Mouse (Mus musculus) gastrocnemius, adult 18-20 months (tissue): ENCODE results near the gene Lancl1. TPM values are rescaled to one million over a fixed set of nuclear protein-coding genes. Genes with fewer than 3 reads are reported as not detected.

Source experiments
- DNase-seq: peaks from one replicate; pipeline ENCODE4 v3.0.0; 2021; ENCODE audit warnings: low spot score
- long read RNA-seq, 2 experiments: library from polyadenylated mRNA; stranded (forward); transcript quantifications; one replicate each; pipeline ENCODE4 v2.0.0; 2021
- total RNA-seq, 2 experiments: library from RNA; stranded (reverse); gene quantifications; 2 replicates each; pipeline ENCODE4 v1.2.3; 2021

Lancl1 gene
- 10 to 100 TPM; 34.3 to 37.5 TPM for total RNA-seq
- long read RNA-seq, experiment 1, full-length matches to known transcripts, result 25 of 35 reads
- long read RNA-seq, experiment 1, partial matches to known transcripts, result 2 of 35 reads
- long read RNA-seq, experiment 1, other reads (novel, unspliced or antisense), result 8 of 35 reads
- long read RNA-seq, experiment 2, full-length matches to known transcripts, result 22 of 30 reads
- long read RNA-seq, experiment 2, partial matches to known transcripts, result 4 of 30 reads
- long read RNA-seq, experiment 2, other reads (novel, unspliced or antisense), result 4 of 30 reads

DNA sequence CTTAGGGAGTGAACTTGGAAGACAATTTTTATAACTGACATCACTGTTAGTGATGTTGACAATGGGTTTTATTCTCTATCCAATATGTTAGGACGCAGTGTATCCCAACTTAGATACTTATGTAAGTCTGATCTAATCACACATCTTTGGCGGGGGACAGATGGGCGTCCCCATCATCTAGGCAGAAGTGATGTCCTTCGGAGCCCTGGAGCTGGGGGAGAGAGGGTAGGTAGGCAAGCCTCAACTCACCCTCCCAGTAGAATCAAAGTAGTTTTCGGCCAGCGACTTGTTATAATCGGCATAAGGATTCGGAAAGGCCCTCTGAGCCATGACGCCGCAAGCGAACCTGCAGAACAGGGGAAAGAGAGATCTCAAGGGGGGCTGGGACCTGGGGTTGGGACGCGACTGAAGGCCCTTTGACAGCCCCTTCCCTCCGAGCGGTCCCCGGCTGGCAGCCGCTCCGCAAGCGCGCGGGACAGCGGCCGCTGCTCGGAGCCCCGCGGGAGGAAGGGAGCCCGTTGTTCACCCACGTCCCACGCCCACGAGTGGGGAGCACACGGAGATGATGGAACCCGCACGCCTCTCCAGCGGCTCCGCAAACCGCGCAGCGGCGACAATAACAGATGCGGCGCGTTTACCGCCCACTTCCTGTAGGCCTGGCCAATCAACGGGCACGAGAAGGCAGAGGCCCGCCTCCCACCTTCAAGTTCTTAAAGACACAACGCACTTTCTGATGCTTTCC, at the start of gene Lancl1:
Lancl1 (minus strand) TSS at position 627 of the 742 bp plus-strand sequence.
- DNase-seq, result peak; percentile 91

GRCm38 (mm10) chr1:67079146-67079545, 40.5 kb upstream of the Lancl1 start:
- DNase-seq, result no peak

- no peak for DNase-seq
Observed at GRCm38 (mm10) chr1:67078666-67079065, 40.0 kb upstream of the Lancl1 start.

DNA sequence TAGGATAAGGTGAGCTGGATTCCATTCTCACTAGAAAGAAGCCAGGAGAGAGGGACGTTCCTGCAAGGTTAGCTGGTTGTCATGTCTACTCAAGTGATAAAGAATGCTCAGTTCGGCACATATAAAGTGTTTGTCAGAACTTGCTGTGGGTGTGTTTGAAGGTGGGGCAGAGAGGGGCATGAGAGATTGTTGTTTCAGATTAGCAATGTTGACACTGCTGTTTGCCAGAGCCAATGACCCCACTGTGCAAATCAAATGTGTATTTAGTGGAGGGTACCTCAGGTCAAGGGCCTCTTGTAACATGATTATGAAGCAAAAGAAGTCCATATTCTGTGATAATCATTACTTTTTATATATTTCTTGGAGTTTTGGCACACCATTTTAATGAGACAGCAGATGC, 39.1 kb upstream of the Lancl1 start:
- DNase-seq, result no peak

DNA sequence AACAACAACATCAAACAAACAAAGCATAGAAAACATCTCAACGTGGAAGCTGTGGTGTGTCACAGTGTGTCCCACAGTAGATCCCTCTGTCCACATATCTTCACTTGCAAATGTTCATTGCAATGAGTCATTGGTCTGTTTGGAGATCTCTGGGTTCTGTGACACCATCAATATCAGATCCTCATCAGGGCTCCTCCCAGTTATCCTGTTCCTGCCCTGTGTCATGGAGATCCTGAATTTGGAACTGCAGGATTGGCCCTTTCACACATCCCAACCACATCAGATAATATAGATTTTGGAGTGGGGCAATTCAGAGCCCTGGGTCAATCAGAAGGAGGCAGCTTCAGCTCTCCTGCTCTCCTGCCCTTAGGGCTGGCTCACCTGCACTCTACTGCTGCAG, 28.9 kb upstream of the Lancl1 start:
- no peak for DNase-seq

- DNase-seq, result no peak
Observed at GRCm38 (mm10) chr1:67065347-67066270, 26.9 kb upstream of the Lancl1 start.

- DNase-seq, result peak; percentile 43
Observed at GRCm38 (mm10) chr1:67061456-67062085, 22.9 kb upstream of the Lancl1 start.

DNA sequence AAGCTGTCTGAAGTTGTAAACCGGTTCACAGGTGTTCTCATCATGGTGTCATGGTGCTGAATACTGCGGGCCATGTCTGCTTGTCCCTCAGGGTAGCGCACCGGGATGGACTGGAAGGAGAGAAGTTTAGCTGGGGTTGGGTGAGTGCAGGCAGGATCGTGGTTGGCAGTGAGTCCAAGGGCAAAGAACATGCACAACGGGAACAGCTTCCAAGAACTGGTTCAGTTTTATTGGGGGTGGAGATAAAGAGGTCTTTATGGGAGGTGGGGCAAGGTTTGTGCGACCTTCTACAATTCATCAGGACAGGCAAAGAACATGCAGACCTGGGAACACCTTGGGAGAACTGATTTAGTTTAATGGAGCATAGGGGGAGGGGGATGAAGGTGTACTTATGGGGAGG, 17.1 kb upstream of the Lancl1 start:
- no peak for DNase-seq

DNA sequence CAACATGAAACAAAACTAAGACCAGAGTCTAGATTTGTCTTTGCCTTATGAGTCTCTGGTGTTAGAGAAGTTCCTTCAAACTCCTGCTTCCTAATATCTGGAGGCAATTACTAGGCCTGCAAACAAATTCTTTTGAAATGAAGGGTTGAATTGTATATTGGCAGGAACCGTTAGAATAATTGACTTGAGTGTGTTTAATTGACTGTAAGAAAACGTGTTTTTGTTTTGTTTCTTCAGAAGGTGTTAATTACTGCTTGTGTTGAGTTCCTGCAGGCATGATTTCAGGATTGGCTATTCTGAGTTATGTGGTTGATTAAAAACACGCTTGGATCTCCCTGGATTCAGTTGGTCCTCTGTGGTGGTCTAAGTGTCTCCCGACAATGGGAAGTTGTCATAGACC, 14.0 kb upstream of the Lancl1 start:
- no peak for DNase-seq

DNA sequence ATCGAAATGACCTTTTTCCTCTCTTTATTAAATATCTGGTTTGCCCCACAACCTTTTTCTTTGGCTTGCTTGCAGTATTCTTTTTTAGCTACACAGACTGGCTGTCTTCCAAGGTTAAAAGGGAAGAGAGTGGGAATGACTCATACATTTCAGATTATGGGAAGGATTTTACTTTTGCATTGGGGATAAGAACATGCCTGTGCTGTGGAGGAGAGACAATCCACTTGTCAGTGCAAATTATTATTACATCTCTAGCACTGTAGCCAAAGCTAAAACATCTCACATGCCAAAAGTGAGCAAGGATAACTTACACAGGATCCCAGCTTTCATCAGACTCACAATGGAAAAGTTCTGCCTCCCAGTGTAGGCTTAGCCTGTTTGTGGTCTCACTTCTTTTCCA, 10.9 kb upstream of the Lancl1 start:
- DNase-seq, result no peak

GRCm38 (mm10) chr1:67048696-67049095, 10.0 kb upstream of the Lancl1 start:
- no peak for DNase-seq

GRCm38 (mm10) chr1:67045100-67045499, 6.4 kb upstream of the Lancl1 start:
- no peak for DNase-seq

DNA sequence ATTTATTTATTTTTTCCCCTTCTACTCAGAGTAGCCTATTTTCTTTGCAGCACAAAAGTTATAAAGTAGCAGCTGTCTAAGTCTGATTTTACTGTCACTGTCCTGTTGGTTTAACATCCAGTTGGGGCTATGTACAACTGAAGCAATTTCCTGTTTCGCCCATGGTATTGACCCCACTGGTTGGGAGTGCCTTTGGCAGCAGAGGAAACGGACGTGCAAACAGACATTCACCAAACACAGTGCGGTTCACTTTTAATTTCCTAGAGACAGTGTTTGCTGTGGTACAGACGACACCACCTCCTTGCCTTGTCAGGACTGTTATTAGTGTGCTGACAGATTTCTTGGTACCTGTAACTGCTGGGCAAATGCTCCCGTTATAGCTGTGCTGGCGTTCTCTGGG, 3.9 kb upstream of the Lancl1 start:
- DNase-seq, result no peak

GRCm38 (mm10) chr1:67039083-67039482, 411 bp upstream of the Lancl1 start:
- DNase-seq, result no peak

- no peak for DNase-seq
Observed at GRCm38 (mm10) chr1:67037198-67037597, 1.5 kb downstream of the Lancl1 start.

- no peak for DNase-seq
Observed at GRCm38 (mm10) chr1:67033278-67033677, 5.4 kb downstream of the Lancl1 start.

DNA sequence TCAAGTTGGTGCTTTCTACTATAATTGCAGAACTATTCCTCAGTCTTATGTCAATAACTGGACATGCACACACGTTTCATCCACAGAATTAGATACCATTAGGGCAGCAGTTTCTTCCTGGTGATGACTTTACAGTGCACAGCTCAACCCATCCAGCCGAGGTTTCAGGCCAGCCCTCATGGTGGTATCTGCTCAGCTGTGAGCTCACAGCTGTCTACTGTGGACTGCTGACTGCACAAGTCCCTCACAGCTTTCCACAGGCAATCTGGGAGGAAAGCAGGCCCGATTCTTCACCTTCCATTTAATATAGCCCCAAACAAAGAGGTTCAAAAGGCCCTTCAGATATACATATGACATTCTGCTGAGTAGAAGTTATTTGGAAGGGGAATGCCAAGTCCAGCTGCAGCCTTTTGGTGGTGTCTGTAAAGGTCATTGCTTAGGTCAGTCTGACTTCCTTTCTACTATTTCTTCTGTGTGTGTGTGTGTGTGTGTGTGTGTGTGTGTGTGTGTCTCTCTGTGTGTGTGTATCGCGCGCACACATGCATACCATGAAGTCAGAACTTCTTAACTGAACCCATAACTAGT, 11.7 kb downstream of the Lancl1 start:
- DNase-seq, result no peak

GRCm38 (mm10) chr1:67026142-67026541, 12.5 kb downstream of the Lancl1 start:
- peak; percentile 62 for DNase-seq

GRCm38 (mm10) chr1:67022767-67023166, 15.9 kb downstream of the Lancl1 start:
- DNase-seq, result no peak

DNA sequence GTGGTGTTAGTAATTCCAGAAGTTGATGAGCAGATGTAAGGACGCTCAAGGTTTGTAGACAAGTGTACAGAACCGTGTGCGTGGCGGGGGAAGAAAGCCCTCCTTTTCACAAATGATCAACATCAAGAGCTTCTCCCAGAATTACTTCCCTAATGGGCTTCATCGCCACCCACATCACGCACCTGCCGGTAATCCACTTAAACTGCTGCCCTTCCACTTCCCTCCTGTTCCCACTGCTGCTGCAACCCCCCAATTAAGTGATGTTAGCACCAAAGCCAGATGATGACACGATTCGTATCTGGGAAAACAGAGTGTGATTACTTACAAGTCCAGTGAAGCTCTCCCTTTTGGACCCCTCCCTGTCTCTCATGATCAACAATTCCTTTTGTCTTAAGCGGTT, 16.6 kb downstream of the Lancl1 start:
- DNase-seq, result no peak

DNA sequence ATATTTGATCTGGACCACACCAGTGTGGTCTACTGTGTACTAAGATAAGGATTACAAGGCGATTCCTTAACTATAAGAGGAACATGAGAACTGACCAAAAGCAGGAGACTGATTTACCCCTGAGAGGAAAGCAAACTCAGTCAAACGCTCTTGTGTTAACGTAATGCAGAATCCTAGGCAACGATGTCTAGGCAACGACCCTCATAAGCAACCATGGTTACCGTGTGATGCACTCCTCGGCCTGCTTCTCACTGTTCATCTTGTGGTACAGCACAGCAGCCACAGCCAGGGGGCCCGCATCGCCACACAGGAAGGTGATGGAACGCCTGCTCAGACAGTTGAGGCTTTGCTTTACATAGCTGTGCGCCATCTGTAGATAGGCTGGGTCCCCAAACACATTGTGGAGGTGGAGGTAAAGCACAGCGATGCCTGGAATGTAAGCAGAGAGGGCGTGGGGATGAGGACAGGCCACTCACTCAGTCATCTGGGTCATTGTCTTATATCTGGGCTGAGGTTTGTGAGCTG, 18.0 kb downstream of the Lancl1 start:
- no peak for DNase-seq
